Mouse (Mus musculus) neural tube, embryonic 13.5 days (tissue): ENCODE data around the gene Hnrnpul1. TPM values are rescaled to one million over a fixed set of nuclear protein-coding genes. Genes with fewer than 3 reads are reported as not detected.

Experiments
- ATAC-seq: fragments of 200-750 bp; cut with Nextera tagmentation; 2 replicates; pipeline ENCODE4 v1.8.0; 2017; ENCODE audit warnings: low read depth, mild to moderate bottlenecking, moderate TSS enrichment, moderate library complexity
- H3K27ac ChIP-seq: fragments of 300-500 bp; sonication (generic); replicated peaks from 2 replicates; pipeline ENCODE4 v1.5.1; 2015; ENCODE audit warnings: moderate library complexity, mild to moderate bottlenecking, inconsistent platforms
- H3K27me3 ChIP-seq: fragments of 300-500 bp; sonication (generic); 2 replicates; pipeline ENCODE4 v1.6.1; 2015; ENCODE audit warnings: mild to moderate bottlenecking, inconsistent platforms
- H3K36me3 ChIP-seq: fragments of 300-500 bp; sonication (generic); 2 replicates; pipeline ENCODE4 v1.6.1; 2015; ENCODE audit warnings: mild to moderate bottlenecking, inconsistent platforms
- H3K4me1 ChIP-seq: fragments of 300-500 bp; sonication (generic); replicated peaks from 2 replicates; pipeline ENCODE4 v1.6.1; 2015; ENCODE audit warnings: inconsistent platforms
- H3K4me2 ChIP-seq: fragments of 300-500 bp; sonication (generic); 2 replicates; pipeline ENCODE4 v1.6.1; 2015; ENCODE audit warnings: inconsistent platforms, mild to moderate bottlenecking, moderate library complexity
- H3K4me3 ChIP-seq: fragments of 300-500 bp; sonication (generic); 2 replicates; pipeline ENCODE4 v1.5.1; 2015; ENCODE audit warnings: mild to moderate bottlenecking, inconsistent platforms
- H3K9ac ChIP-seq: fragments of 300-500 bp; sonication (generic); 2 replicates; pipeline ENCODE4 v1.6.1; 2015; ENCODE audit warnings: moderate library complexity, mild to moderate bottlenecking, inconsistent platforms
- H3K9me3 ChIP-seq: fragments of 300-500 bp; sonication (generic); 2 replicates; pipeline ENCODE4 v1.6.1; 2016; ENCODE audit warnings: inconsistent platforms
- WGBS: fragments of 180-500 bp; shearing (Covaris S2); methylation state at CpG from one replicate; pipeline ENCODE4 v1.1.7; 2015; 5-methylcytosine and 5-hydroxymethylcytosine counted together
- polyA plus RNA-seq: library from polyadenylated mRNA; unstranded; fragments of >200 nt; fragmentation: Nextera tagmentation; extraction: Ambion mirVana; gene quantifications from 2 replicates; pipeline ENCODE4 v1.2.1, GENCODE M21; 2015

The Hnrnpul1 gene
- polyA plus RNA-seq, 1 experiment from 2014 or later, result 45.1 TPM

GRCm38 (mm10) chr7:25715731-25716271, 38.8 kb downstream of the Hnrnpul1 start:
- no peak overlapping the region for H3K4me3 ChIP-seq
- no peak for ATAC-seq
- no peaks in the 10 kb centered on the region for H3K9me3 ChIP-seq
- H3K4me1 ChIP-seq, result peaks cover 38% of the 10 kb centered on the region
- peaks cover 54% of the 10 kb centered on the region for H3K36me3 ChIP-seq
- H3K9ac ChIP-seq, result no peak overlapping the region
- WGBS, result 96% methylated on average over 22 of the region's 22 CpGs
- no peak overlapping the region for H3K4me2 ChIP-seq
- H3K27ac ChIP-seq, result no peak overlapping the region
- no peaks in the 10 kb centered on the region for H3K27me3 ChIP-seq

GRCm38 (mm10) chr7:25714581-25714980, 40.0 kb downstream of the Hnrnpul1 start:
- peaks cover 46% of the 10 kb centered on the region for H3K36me3 ChIP-seq
- ATAC-seq, result no peak
- H3K4me1 ChIP-seq, result peaks cover 50% of the 10 kb centered on the region
- H3K4me3 ChIP-seq, result no peak overlapping the region
- H3K4me2 ChIP-seq, result no peak overlapping the region
- WGBS, result 94% methylated on average over 8 of the region's 8 CpGs
- H3K27ac ChIP-seq, result no peak overlapping the region
- H3K9me3 ChIP-seq, result no peaks in the 10 kb centered on the region
- no peaks in the 10 kb centered on the region for H3K27me3 ChIP-seq
- H3K9ac ChIP-seq, result no peak overlapping the region

DNA sequence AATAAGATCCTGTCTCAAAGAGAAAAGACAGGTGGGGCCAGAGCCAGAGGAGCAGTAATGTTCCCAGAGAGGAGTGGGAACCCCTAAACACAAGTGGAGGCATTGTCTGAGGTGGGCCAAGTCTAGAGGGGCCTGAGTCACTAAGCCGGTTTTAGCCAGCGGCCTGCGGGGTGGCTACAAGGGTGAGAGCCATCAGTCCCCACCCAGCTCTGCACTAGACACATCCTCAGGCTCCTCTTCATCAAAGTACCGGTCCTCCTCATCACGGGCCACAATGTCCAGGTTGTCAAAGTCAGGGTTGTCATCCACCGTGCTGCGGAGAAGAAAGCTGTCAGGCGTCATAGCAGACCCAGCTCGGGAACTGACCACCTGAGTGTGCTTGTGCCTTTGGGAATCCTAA, 41.8 kb downstream of the Hnrnpul1 start:
- 0 out of 2 replicates have a peak overlapping the region, but pooled peaks have one; percentile 55 for H3K9ac ChIP-seq
- no peaks in the 10 kb centered on the region for H3K9me3 ChIP-seq
- H3K4me3 ChIP-seq, result no peak overlapping the region
- 94% methylated on average over 9 of the region's 9 CpGs for WGBS
- no peaks in the 10 kb centered on the region for H3K27me3 ChIP-seq
- peaks cover 40% of the 10 kb centered on the region for H3K4me1 ChIP-seq
- ATAC-seq, result no peak
- no peak overlapping the region for H3K27ac ChIP-seq
- peaks cover 46% of the 10 kb centered on the region for H3K36me3 ChIP-seq
- no peak overlapping the region for H3K4me2 ChIP-seq

- WGBS, result 32% methylated on average over 7 of the region's 7 CpGs
- H3K27ac ChIP-seq, result peak overlapping the region; percentile 14; the same call in 1 of the 2 replicates
These were observed 42.8 kb downstream of the Hnrnpul1 start for GRCm38 (mm10) chr7:25711731-25712197.

DNA sequence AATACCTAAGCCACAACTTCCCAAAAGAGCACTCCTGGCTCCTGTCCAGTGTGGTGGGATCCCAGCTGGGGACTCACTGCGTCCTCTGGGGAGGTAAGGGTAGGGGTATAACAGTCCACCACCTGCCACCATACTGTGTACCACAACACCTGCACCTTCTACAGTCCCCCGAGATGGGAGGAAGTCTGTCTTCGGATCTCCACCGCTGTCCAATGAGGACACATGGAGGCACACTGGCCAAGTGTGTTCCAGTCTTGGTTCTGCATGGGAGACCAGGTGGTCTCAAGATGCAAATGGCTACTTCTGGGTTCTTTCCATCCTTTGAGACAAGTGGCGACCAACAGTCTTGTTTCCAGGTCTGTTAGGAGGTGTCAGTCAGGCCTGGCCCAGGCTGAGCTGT, 43.4 kb downstream of the Hnrnpul1 start:
- Histone ChIP-seq H3K4me2 (no peak overlapping the region), H3K4me3 (no peak overlapping the region), H3K36me3 (peaks cover 43% of the 10 kb centered on the region), H3K9me3 (no peaks in the 10 kb centered on the region), H3K9ac (0 out of 2 replicates have a peak overlapping the region, but pooled peaks have one; percentile 48), H3K27ac (0 out of 2 replicates have a peak overlapping the region, but pooled peaks have one; percentile 14), H3K4me1 (peaks cover 32% of the 10 kb centered on the region), H3K27me3 (no peaks in the 10 kb centered on the region)
- WGBS, result 65% methylated on average over 5 of the region's 5 CpGs
- no peak for ATAC-seq

More at GRCm38 (mm10) chr7:25711731-25712197, 42.8 kb downstream of the Hnrnpul1 start:
- Histone ChIP-seq H3K4me1 (peaks cover 32% of the 10 kb centered on the region), H3K9me3 (no peaks in the 10 kb centered on the region), H3K4me3 (no peak overlapping the region), H3K4me2 (no peak overlapping the region), H3K36me3 (peaks cover 46% of the 10 kb centered on the region), H3K27me3 (no peaks in the 10 kb centered on the region), H3K9ac (peak overlapping the region; percentile 55; the same call in 1 of the 2 replicates)
- peak; percentile 3; the same call in 1 of the 2 replicates for ATAC-seq

DNA sequence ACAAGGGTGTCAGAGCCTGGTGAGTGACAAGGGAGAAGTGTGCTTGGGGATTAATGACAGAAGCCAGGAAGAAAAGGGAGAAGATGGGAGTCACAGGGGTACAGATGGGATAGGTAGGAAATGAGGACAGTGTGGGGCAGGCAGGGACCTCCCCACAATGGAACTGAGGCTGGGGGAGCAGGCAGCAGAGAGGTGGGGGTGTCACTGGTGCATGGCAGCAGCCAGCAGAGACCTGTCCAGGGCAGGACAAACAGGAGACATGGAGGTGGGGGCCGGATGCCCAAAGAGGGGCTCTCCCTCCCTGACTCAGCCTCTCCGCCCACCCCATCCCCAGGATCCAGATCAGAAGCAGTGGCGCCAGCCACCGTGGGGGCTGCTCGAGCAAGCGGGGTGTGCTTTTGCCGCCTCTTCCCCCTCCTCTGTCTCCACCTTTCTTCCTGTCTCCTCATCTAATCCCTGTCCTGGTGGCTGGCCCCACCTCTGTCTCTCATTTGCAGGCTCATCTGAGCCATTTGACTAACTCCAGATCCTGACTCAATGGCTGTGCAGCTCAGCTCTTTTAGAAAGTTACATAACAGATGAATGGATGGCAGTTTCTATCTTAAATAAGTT, 43.9 kb downstream of the Hnrnpul1 start:
- Histone ChIP-seq H3K9me3 (no peaks in the 10 kb centered on the region), H3K36me3 (peaks cover 37% of the 10 kb centered on the region), H3K27me3 (no peaks in the 10 kb centered on the region; the same call in 1 of the 2 replicates), H3K4me2 (peak overlapping the region; percentile 21; the same call in 1 of the 2 replicates), H3K9ac (peak overlapping the region; percentile 48), H3K4me3 (no peak overlapping the region), H3K27ac (no peak overlapping the region), H3K4me1 (peaks cover 32% of the 10 kb centered on the region)
- 5% methylated on average over 7 of the region's 7 CpGs for WGBS
- peak; percentile 46 for ATAC-seq

GRCm38 (mm10) chr7:25709961-25710360, 44.6 kb downstream of the Hnrnpul1 start:
- H3K9me3 ChIP-seq, result no peaks in the 10 kb centered on the region
- peaks cover 30% of the 10 kb centered on the region for H3K36me3 ChIP-seq
- no peak overlapping the region for H3K4me2 ChIP-seq
- peak overlapping the region; percentile 48 for H3K9ac ChIP-seq
- peaks cover 36% of the 10 kb centered on the region for H3K4me1 ChIP-seq
- ATAC-seq, result peak; percentile 9; the same call in 1 of the 2 replicates
- H3K27me3 ChIP-seq, result no peaks in the 10 kb centered on the region; the same call in 1 of the 2 replicates
- 20% methylated on average over 12 of the region's 12 CpGs for WGBS
- no peak overlapping the region for H3K27ac ChIP-seq
- H3K4me3 ChIP-seq, result no peak overlapping the region

DNA sequence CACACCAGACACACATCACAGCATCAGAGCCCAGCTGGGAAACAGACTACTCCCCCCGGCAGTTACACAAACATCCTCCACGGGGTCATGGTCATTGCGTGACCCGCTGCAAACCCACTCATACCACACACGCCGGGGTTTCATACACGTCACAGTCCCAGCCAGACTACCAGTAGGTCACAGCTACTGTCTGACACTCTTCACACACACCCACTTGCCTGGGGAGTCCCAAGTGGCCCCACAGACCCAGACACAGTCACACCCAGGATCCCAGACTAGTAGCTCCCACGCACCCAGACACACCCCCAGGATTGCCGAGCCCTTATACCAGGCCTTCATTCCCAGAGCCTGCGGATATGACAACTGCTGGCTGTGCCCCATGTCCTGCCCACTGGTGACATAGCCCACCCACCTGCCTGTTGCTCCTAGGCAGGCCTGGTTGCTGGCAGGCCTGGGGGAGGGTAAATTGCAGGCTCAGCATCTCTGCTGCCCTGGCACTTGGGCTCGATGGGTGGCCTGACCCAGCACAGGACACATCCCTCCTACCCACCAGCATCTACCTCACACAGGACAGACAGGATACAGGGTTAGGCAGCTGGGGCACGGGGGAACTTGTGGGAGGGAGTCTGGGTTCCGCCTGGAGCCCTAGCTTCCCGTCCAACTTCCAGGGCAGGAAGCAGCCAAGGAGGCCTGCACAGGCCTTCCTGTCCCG, 46.8 kb downstream of the Hnrnpul1 start:
- H3K27ac ChIP-seq, result peak overlapping the region; percentile 23; the same call in 1 of the 2 replicates
- no peak for ATAC-seq

GRCm38 (mm10) chr7:25706578-25707170, 47.9 kb downstream of the Hnrnpul1 start:
- no peak overlapping the region for H3K4me3 ChIP-seq
- no peaks in the 10 kb centered on the region for H3K9me3 ChIP-seq
- peaks cover 40% of the 10 kb centered on the region for H3K4me1 ChIP-seq
- no peak overlapping the region for H3K4me2 ChIP-seq
- H3K27me3 ChIP-seq, result peaks cover 10% of the 10 kb centered on the region
- 54% methylated on average over 7 of the region's 7 CpGs for WGBS
- H3K27ac ChIP-seq, result 0 out of 2 replicates have a peak overlapping the region, but pooled peaks have one; percentile 13
- H3K36me3 ChIP-seq, result no peaks in the 10 kb centered on the region
- ATAC-seq, result no peak
- no peak overlapping the region for H3K9ac ChIP-seq

More for the DNA sequence above, 46.8 kb downstream of the Hnrnpul1 start:
- no peak overlapping the region for H3K4me3 ChIP-seq
- 59% methylated on average over 15 of the region's 15 CpGs for WGBS
- no peaks in the 10 kb centered on the region for H3K9me3 ChIP-seq
- H3K4me1 ChIP-seq, result peaks cover 49% of the 10 kb centered on the region
- H3K9ac ChIP-seq, result no peak overlapping the region
- H3K27me3 ChIP-seq, result peaks cover 10% of the 10 kb centered on the region
- peaks cover 8% of the 10 kb centered on the region for H3K36me3 ChIP-seq
- no peak overlapping the region for H3K4me2 ChIP-seq

DNA sequence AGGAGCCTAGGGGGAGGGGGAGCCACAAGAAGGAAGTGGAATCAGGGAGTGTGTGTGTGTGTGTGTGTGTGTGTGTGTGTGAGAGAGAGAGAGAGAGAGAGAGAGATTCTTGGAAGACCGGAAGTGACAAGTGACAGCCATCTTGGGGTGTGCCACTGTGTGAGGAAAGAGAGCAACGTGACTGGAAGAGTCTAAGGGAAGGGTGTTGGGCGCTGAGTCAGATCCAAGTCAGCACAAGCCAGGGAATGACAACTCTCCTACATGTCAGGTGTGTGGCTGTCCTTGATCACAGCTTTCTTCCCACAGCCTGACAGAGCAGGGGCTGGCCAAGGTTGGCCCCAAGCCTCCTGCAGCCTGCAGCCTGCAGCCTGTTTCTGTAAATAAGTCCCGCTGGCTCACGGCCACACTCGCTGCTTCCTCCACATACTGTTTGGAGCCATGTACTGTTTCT, 48.7 kb downstream of the Hnrnpul1 start:
- Histone ChIP-seq H3K36me3 (no peaks in the 10 kb centered on the region), H3K27ac (no peak overlapping the region), H3K4me1 (peaks cover 31% of the 10 kb centered on the region), H3K27me3 (peaks cover 10% of the 10 kb centered on the region), H3K9me3 (no peaks in the 10 kb centered on the region), H3K9ac (no peak overlapping the region), H3K4me3 (no peak overlapping the region), H3K4me2 (no peak overlapping the region; the same call in 1 of the 2 replicates)
- 69% methylated on average over 6 of the region's 6 CpGs for WGBS
- no peak for ATAC-seq

DNA sequence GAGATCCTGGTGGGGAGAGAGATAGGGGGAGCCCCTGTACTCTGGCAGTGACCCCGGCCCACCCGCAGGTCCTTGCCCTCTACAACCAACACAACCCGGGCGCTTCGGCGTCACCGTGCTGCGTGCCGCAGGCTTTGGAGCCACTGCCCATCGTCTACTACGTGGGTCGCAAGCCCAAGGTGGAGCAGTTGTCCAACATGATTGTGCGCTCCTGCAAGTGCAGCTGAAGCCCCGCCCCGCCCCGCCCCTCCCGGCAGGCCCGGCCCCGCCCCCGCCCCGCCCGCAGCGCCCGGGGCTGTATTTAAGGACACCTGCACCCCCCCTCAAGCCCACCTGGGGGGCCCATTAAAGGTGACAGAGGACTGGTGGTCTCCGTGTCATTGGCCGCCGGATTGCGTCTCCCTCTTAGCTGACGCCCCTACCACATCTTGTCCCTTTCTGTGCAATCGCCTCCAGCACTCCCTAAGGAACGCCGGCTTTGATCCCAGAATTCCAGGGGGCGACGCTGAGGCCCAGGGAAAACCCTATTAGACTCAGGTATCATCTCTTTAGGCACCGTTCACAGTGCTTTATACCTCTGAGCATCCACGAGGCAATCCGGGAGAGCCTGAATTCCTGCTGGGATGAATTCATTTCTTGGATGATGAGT, 49.7 kb downstream of the Hnrnpul1 start:
- Histone ChIP-seq H3K4me3 (peak overlapping the region; percentile 34), H3K4me2 (peak overlapping the region; percentile 59), H3K4me1 (peaks cover 22% of the 10 kb centered on the region), H3K27me3 (peaks cover 10% of the 10 kb centered on the region), H3K9ac (peak overlapping the region; percentile 63), H3K36me3 (no peaks in the 10 kb centered on the region), H3K27ac (no peak overlapping the region), H3K9me3 (no peaks in the 10 kb centered on the region)
- peak; percentile 49 for ATAC-seq
- 1% methylated on average over 37 of the region's 37 CpGs for whole genome bisulfite sequencing
